Comparison of ENCODE assay signal across 38 mouse cellular contexts in genomic region chr17:28886266-28886665, GRCm38 (mm10). TPM values are rescaled to one million over a fixed set of nuclear protein-coding genes. Genes with fewer than 3 reads are reported as not detected.
"Had no signal": no experiment of that assay in that cellular context is flagged by ENCODE, and none has a peak within 500 bp of the region (broad histone marks: within the 10 kb centered on the region; RNA-seq: fewer than 3 reads in every experiment).

No protein-coding gene starts in this region.

- ATAC-seq: forebrain, embryonic 13.5 days; forebrain, embryonic 14.5 days; forebrain, embryonic 15.5 days; forebrain, embryonic 16.5 days; forebrain, postnatal 0 days had no signal

- DNase-seq: cerebellum, adult 2 months; cerebellum, adult 8-10 months; cerebellum, adult 9-10 months; cerebellum, adult 9-11 months; cerebellum, postnatal 10 days; cerebellum, postnatal 14 days; cerebellum, postnatal 25 days; cerebellum, postnatal 36 days; embryo, embryonic 11 days; forebrain, postnatal 0 days; gastrocnemius, adult 2 months; gastrocnemius, postnatal 10 days; gastrocnemius, postnatal 14 days; gastrocnemius, postnatal 25 days; gastrocnemius, postnatal 36 days; heart, adult 11 months; heart, adult 2 months had no signal

- H3K27ac ChIP-seq: embryonic facial prominence, embryonic 10.5 days; embryonic facial prominence, embryonic 12.5 days; embryonic facial prominence, embryonic 13.5 days; embryonic facial prominence, embryonic 15.5 days; forebrain, embryonic 10.5 days; forebrain, embryonic 12.5 days; forebrain, embryonic 13.5 days; forebrain, embryonic 15.5 days; gastrocnemius, adult 2 months; heart, adult 2 months had no signal

- H3K9me3 ChIP-seq: embryonic facial prominence, embryonic 12.5 days; embryonic facial prominence, embryonic 13.5 days; embryonic facial prominence, embryonic 15.5 days; forebrain, embryonic 15.5 days had no signal

- H3K4me1 ChIP-seq: embryonic facial prominence, embryonic 12.5 days; forebrain, embryonic 10.5 days; forebrain, embryonic 12.5 days; forebrain, embryonic 13.5 days had no signal

- H3K36me3 ChIP-seq: embryonic facial prominence, embryonic 10.5 days; embryonic facial prominence, embryonic 12.5 days; embryonic facial prominence, embryonic 13.5 days; embryonic facial prominence, embryonic 15.5 days; forebrain, embryonic 10.5 days; forebrain, embryonic 12.5 days; forebrain, embryonic 15.5 days had no signal

- H3K4me3 ChIP-seq: embryonic facial prominence, embryonic 10.5 days; embryonic facial prominence, embryonic 12.5 days; embryonic facial prominence, embryonic 13.5 days; embryonic facial prominence, embryonic 15.5 days; erythroblast, embryonic 14.5 days; forebrain, embryonic 10.5 days; forebrain, embryonic 12.5 days; forebrain, embryonic 13.5 days; forebrain, embryonic 15.5 days; gastrocnemius, adult 2 months; heart, adult 2 months had no signal

- H3K4me2 ChIP-seq: embryonic facial prominence, embryonic 12.5 days; embryonic facial prominence, embryonic 13.5 days; embryonic facial prominence, embryonic 15.5 days; forebrain, embryonic 12.5 days; forebrain, embryonic 13.5 days; forebrain, embryonic 15.5 days had no signal

- H3K9ac ChIP-seq: embryonic facial prominence, embryonic 12.5 days; embryonic facial prominence, embryonic 13.5 days; embryonic facial prominence, embryonic 15.5 days; forebrain, embryonic 12.5 days; forebrain, embryonic 13.5 days; forebrain, embryonic 15.5 days; forebrain, postnatal 0 days had no signal

- H3K27me3 ChIP-seq: forebrain, embryonic 15.5 days had no signal

RNA-seq across cellular contexts. Expression of gene Pnpla1, which starts 28.1 kb away (rescaled TPM):
- total RNA-seq: common myeloid progenitor, adult 5-6 weeks; forebrain, postnatal 0 days; gastrocnemius, adult 2 months; gastrocnemius, adult 8-10 months; gastrocnemius, postnatal 10 days; gastrocnemius, postnatal 25 days; gastrocnemius, postnatal 36 days; gastrocnemius, postnatal 4 days; heart, adult 2 months had no signal
- polyA plus RNA-seq: embryonic facial prominence, embryonic 11.5 days; erythroblast, embryonic 14.5 days; forebrain, embryonic 10.5 days; forebrain, embryonic 11.5 days; forebrain, embryonic 12.5 days; forebrain, embryonic 13.5 days; forebrain, embryonic 14.5 days; forebrain, embryonic 15.5 days; forebrain, embryonic 16.5 days had no signal

RNA-seq across cellular contexts. Expression of gene 4930539E08Rik, which starts 28.9 kb away (rescaled TPM):
- total RNA-seq: gastrocnemius, adult 18-20 months; gastrocnemius, adult 8-10 months; gastrocnemius, postnatal 25 days; gastrocnemius, postnatal 36 days; heart, adult 2 months had no signal
- polyA plus RNA-seq: erythroblast, embryonic 14.5 days had no signal

RNA-seq across cellular contexts. Expression of gene Pxt1, which starts 57.4 kb away (rescaled TPM):
- total RNA-seq: common myeloid progenitor, adult 5-6 weeks; forebrain, postnatal 0 days; gastrocnemius, adult 18-20 months; gastrocnemius, adult 2 months; gastrocnemius, adult 8-10 months; gastrocnemius, postnatal 10 days; gastrocnemius, postnatal 14 days; gastrocnemius, postnatal 25 days; gastrocnemius, postnatal 36 days; gastrocnemius, postnatal 4 days; granulocyte monocyte progenitor cell, adult 5-6 weeks had no signal
- polyA plus RNA-seq: cerebellum, adult 2 months; cortical plate, adult 2 months; embryonic facial prominence, embryonic 11.5 days; embryonic facial prominence, embryonic 12.5 days; embryonic facial prominence, embryonic 13.5 days; embryonic facial prominence, embryonic 14.5 days; forebrain, embryonic 10.5 days; forebrain, embryonic 12.5 days; forebrain, embryonic 13.5 days; forebrain, embryonic 14.5 days; forebrain, embryonic 15.5 days; forebrain, embryonic 16.5 days; forebrain, postnatal 0 days; frontal cortex, adult 2 months had no signal
